Mouse (Mus musculus) left cerebral cortex, postnatal 4 days (tissue): ENCODE data around the gene Chrnd. TPM values are rescaled to one million over a fixed set of nuclear protein-coding genes. Genes with fewer than 3 reads are reported as not detected.

Experiments
- DNase-seq: peaks from one replicate; pipeline ENCODE4 v3.0.0-alpha.2; 2022
- intact Hi-C: fragments of 180-260 bp; cut with DNase I; formaldehyde crosslinking; loops from one replicate; pipeline ENCODE4 v1.15.1; 2025
- total RNA-seq, 2 experiments: library from RNA; stranded (reverse); gene quantifications; 2 replicates each; pipeline ENCODE4 v1.2.3; 2021

The Chrnd gene
- total RNA-seq, 2 experiments from 2014 or later: not detected

DNA sequence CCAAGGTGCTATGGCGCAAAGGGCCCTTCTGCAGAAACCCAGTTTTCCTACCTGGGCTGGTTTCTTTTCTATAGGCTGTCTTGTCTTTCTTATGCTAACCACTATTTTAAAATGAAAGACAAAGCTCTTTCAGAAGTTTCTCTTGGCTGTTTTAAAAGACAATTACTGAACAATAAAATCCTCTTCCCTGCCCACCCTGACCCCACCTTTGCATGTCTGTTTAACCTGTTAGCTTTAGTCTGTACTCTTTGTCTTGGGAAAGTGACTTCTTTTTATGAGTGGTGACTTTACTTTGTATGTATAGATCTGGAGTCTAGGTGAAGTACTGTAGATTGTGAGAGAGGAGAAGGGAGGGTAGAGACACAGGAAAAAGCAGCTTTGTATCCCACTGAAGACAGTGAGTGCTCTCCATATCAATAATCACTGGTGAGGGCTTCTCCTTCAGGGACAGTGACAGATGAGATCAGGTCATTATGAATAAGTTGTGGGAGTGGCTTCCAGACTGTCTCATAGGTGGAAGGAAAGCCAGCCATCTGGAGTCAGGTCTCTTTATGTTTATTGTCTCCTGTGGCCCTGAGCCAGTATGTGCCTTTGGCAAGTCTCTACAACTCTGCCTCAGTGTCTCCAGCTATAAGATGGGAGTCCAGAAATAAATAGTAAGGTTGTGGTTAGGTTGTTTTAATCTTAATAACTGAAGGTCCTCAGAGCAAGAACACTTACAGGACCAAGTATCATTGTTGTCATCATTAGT is 36.2 kb downstream of the Chrnd start:
- intact Hi-C loops: no loop called here
- DNase-seq: no peak

DNA sequence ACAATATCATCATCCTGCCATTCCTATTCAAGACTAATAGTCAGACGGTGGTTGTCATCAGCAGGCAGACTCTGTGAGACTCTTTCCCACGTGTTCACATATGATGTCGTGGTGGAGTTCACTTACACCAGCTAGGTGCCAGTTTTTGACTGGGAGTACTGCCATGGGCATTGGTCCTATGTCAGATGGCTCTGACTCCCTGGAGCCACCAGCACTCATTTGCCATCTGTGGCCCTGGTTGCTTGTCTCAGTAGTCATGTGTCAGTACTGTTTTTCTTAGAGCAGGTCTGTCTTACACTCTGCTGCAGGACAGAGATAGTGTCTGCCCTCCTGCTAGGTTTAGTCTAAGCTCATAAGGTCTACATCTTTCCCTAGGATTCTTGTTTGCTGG is 36.7 kb downstream of the Chrnd start:
- intact Hi-C loops: no loop called here
- peak; percentile 63 for DNase-seq

DNA sequence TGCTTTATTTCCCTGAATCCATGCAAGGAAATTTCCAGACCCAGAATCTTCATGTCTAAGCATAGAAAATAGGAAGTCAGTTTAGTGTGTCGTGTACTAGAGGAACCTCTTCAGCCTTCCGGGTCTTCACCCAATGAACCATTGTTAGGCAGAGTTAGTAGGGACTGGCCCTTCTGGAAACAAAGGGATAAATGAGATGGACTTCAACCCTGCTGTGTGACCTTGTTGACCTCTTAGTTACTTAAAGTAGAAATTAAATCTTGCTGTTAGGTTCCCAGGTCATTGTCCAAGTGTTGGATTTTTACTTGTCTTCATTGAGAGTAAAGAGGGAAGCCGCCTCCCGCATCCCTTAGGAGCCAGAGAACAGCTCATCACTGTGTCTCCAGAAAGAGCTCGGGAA is 40.2 kb downstream of the Chrnd start:
- intact Hi-C loops: loop anchor here (5.0 kb wide), 1 partner anchor 547 kb away; no protein-coding TSS in a partner anchor
- no peak for DNase-seq

DNA sequence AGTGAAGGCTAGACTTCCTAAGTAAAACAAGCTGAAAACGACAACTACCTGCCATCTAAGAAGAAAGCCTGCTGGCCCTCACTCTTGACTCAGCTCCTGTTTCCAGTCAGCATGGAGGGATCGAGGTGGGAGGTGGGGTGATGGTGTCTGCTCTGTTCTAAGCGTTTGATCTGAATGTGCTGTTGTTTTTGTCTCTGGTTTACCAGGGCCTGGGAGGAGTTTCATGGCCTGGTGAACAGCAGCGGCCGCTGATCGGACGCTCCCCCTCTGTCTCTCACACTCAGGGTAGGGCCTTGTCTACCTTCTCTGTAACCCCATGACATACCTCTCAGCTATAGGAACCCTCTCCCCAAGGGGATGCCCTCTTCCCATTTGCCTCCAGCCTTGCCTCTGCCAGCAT is 41.8 kb downstream of the Chrnd start:
- intact Hi-C loops: loop anchor here (5.0 kb wide), 1 partner anchor 545 kb away; no protein-coding TSS in a partner anchor

DNA sequence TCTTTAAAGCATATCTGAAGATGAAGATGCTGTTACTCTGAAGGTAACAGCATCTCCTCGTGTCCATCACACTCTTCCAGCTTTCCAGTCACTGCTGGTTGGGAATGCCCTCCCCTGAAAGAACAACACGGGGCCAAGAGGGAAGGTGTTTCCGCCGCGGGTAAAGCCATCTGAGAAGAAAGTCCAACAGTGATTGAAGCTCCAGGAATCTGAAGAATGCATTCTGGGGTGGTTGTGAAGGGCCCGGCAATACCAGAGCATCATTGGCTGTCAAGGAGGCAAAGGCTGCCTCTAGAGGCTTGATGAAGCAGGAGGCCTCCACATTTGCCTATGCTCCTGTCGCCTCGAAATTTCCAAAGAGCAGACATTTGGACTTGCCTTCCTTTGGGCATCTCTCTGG is 48.6 kb downstream of the Chrnd start:
- intact Hi-C loops: no loop called here
- DNase-seq: no peak

More for the DNA sequence above, 41.8 kb downstream of the Chrnd start:
- no peak for DNase-seq

DNA sequence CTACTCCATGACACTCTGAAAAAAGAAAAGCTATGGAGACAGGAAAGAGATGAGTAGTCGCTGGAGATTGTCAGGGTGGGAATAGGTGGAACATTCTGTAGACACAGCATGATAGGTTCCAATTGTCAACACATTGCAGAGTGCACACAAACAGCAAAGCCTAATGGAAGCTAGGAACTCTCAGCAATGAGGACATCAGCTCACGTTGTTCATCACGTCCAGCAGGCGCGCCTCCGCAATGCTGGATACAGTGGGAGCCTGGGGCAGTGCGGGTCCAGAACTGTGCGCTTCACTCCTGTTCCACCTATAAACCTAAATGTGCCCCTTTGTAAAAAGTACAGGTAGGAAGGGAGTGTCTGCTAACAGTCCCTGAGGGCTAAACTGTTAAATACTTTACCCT is 52.6 kb downstream of the Chrnd start:
- intact Hi-C loops: loop anchor here (10.0 kb wide), 1 partner anchor 172 kb away; no protein-coding TSS in a partner anchor
- no peak for DNase-seq

GRCm38 (mm10) chr1:87245430-87245829 is 55.0 kb downstream of the Chrnd start:
- intact Hi-C loops: loop anchor here (5.0 to 10.0 kb wide), 2 partner anchors 47 to 169 kb away; no protein-coding TSS in a partner anchor
- DNase-seq: no peak

DNA sequence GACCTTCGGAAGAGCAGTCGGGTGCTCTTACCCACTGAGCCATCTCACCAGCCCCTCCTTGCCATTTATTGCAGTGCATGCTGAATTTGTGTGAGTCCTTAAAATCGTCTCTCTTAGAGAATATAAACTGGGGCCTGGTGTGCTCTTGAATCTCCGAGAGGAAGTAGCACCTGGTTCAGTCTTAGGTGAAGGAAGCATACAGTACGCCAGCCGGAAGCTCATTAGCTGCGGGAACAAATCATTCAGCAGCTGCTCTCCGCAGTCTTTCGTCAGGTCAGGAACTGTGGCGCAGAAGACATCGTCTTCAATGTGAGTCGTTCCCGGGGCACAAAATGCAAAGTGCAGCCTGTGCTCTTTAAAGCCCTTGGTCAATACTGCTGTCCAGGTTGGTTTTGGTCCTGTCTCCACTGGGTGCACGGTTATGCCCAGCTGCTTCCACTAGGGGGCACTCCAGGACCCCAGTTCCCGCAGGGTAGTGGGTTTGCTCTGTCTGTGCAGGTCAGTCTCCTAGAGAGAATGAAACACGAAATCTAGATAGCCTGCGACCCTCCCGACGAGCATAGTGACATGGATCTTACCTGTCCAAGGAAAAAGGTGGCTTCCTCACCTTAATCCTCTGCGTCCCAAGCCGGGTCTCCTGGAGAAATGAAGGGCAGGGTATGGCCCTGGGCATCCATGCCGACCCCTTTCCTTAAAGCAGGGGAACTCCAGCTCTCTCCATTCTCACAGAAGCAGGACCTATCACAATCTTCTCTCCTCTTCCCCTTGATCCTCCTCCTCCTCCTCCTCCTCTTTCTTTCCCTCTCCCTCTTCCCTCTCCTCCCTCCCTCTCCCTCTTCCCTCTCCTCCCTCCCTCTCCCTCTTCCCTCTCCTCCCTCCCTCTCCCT is 55.8 kb downstream of the Chrnd start:
- intact Hi-C loops: loop anchor here (5.0 to 10.0 kb wide), 2 partner anchors 46 to 169 kb away; no protein-coding TSS in a partner anchor
- peak; percentile 87 for DNase-seq

Other genes starting within 250 kb of the Chrnd start
- not detected for gene Alppl2, start 100.7 kb upstream of the Chrnd start, total RNA-seq
- gene Alpi, start 89.0 kb upstream of the Chrnd start, total RNA-seq: not detected
- gene Akp3, start 65.6 kb upstream of the Chrnd start, total RNA-seq: not detected
- 10 to 100 TPM in 1 of 2 experiments, 1 to 10 TPM in 1; 3.4 to 11.8 TPM for gene Ecel1, start 34.1 kb upstream of the Chrnd start, total RNA-seq
- under 1 TPM; 0.16 to 0.40 TPM for gene Prss56, start 7.3 kb upstream of the Chrnd start, total RNA-seq
- not detected for gene Chrng, start 14.1 kb downstream of the Chrnd start, total RNA-seq
- 10 to 100 TPM; 92.6 to 92.8 TPM for gene Eif4e2, start 23.3 kb downstream of the Chrnd start, total RNA-seq
- gene Efhd1, start 73.8 kb downstream of the Chrnd start, total RNA-seq: 1 to 10 TPM; 1.5 to 2.0 TPM
- 10 to 100 TPM; 85.4 to 94.2 TPM for gene Gigyf2, start 136.4 kb downstream of the Chrnd start, total RNA-seq
- 1 to 10 TPM; 1.2 to 1.6 TPM for gene Kcnj13, start 204.1 kb downstream of the Chrnd start, total RNA-seq